Mouse (Mus musculus) testis, postnatal 10 days (tissue): Measurements from ENCODE around the gene Arl2.
"Not testable (repeated sequence)": the region's sequence is repeated elsewhere in the genome, so short reads cannot be mapped to it uniquely, and the experiment has no call there.

Experiments used
- DNase-seq: peaks from one replicate; pipeline ENCODE4 v3.0.0; 2021; ENCODE audit warnings: low spot score

Gene Arl2

DNA sequence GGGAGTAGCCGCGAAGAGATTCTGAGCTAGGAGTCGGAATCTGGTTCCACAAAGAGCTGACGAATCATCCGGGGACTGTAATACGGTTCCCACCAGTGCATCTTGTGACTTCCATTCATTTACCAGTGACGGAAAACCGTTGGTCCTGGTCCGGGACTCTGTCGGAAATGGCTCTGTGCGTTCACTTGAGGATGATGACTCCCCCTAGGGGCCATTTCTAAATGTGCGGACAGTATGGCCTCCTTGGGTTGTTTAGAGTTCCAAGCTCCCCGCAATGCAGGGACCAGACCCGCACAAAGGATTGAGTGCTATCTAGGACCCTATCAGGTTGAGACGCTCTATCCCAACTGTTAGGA, at the start of gene Arl2:
Gene Arl2 (minus strand): TSS at position 155 of the 356 bp plus-strand sequence.
- DNase-seq: peak; percentile 80

DNA sequence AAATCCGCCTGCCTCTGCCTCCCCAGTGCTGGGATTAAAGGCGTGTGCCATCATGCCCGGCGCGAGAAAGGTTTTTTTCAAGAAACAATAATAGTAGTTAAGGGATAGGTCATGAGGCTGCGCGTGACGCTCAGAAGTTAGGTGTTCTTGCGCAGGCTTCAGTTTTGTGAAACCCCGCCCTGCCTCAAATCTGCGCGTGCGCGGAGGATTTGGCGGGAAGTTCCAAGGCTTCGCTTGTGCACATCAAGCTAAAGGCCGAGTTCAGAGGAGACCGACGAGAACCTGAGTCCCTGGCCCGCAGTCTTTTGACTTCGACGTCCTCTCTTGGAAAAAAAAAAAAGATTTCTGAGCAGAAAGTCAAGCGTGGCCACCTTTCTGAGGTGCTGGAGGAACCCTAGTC, 42.8 kb upstream of the Arl2 start, which contains the start of gene Majin:
Gene Majin (plus strand): TSS at position 258 of the 400 bp plus-strand sequence.
- DNase-seq: peak; percentile 61

DNA sequence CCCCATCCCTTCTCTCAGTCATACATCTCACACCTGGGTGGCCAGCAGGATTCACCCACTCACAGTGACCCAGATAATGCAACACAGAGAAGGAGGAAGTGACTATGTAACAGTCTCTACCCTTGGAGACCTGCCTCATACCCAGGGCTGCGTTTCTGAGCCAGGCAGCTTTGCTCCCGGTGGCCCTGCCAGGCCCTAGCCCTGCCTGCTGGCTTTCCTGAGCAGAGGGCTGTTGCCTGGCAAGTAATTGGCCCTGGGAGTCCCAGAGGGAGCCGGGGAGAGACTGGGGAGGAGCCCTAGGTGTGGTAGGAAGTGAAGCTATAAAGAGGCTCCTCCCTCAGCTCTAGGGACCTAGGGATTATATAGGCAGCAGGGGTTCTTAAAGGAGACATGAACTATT, 41.2 kb upstream of the Arl2 start:
- no peak for DNase-seq

DNA sequence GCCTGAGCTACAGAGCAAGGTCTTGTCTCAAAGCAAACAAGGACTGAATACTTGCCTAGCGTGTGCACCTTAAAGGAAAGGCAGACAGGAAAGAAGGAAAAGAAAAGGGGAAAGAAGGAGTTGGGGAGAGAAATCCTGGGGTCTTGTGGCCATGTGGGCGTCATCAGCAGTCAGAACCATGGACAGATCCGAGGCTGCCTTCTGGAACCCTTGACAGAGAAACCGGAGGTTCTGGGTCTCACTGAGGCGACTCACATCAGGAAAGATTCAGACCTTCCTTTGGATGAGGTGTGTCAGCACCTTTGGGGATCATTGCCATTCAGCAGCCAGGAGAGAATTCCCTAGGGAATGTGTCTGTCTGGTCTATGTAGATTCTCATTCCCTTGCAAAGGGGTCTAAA, 40.3 kb upstream of the Arl2 start:
- DNase-seq: no peak

DNA sequence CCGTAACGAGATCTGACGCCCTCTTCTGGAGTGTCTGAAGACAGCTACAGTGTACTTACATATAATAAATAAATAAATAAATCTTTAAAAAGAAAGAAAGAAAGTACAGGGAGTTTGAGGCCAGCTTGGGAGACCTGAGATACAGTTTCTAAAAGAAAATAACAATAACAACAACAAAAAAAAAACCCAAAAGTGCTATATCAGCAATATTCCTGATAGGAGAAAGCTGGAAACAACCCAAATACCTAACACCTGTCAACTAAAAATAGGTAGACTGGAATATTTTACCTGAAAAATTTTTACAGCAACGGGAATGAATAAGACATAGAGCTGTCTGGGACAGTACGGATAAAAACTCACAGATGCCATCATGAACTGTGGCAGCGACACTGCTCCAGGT, 37.4 kb upstream of the Arl2 start:
- no peak for DNase-seq

DNA sequence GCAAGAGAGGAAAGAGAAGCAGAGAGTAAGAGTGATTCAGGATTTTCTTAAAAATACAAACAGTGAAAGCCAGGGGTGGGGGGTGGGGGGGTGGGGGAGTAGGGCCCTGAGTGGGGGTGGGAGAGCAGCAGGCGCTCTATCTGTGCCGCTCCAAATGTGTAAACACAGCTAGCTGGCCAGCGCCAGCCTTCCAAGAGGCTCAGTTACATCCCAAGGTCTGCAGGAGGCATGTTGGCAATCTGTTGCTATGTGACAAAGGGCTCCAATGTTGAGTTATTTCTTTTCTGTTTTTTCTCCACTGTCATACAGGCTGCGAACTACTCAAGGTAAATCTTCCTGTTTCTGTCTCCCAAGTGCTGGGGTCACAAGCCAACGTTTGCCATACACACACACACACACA, 33.4 kb upstream of the Arl2 start:
- DNase-seq: no peak

DNA sequence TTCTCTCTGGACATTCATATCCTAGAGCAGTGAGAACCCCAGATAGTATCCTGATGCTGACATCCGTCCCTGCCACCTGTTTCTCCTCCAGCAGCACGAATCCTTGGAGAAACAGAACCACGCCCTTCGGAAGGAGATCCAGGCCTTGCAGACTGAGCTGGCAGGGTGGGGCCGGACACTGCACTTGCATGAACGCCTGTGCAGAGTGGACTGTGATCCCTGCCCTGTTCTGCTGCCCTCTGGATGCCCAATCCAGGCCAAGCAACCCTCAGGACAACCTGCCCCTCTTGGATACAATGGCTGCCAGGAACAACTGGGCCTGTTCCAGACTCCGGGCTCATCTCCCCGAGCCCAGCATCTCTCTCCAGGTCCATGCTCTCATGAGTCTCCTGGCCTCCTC, 29.9 kb upstream of the Arl2 start:
- no peak for DNase-seq

DNA sequence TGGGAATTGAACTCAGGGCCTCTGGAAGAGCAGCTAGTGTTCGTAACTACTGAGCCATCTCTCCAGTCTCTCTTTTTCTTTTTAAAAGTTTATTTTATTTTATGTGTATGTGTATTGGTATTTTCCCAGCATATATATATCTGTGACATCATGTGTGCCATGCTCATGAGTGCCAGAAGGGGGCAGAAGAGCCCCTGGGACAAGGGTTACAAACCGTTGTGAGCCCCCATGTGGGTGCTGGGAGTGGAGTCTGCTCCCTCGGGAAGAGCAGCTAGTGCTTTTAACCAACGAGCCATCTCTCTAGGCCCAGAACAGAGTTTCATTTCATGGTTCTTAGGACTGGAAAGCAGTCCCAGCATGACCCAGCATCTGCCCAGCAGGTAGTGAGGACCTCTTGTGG, 25.4 kb upstream of the Arl2 start:
- DNase-seq: no peak

DNA sequence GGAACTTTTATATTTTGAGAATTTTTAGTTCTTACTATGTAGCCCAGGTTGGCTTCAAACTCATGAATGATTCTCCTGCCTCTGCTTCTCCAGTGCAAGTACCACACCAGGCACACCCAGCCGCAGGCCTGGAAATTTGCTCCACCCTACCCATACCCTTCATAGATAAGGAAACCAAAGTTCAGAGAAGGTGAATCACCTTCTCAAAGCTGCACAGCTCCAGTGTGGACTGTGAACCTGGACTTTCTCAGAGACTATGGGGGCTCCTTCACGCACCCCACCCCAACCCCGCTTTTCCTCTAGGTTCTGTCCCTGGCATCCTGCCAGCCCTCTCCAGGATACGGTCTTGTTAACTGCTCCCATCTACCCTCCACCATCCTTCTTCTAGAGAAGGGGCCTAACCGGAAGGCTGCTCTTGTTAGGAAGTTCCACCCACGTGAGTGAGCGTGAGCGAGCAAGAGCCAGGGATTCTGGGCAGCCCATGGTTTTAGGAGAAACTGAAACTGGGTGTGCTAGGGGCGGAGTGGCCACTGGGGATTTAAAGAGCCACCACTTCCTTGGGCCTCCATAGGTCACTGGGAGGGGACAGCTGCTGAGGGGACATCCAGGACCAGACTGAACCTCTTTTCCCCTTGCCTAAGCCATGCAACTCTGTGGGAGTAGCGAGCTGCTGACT, 22.7 kb upstream of the Arl2 start:
- DNase-seq: no peak

DNA sequence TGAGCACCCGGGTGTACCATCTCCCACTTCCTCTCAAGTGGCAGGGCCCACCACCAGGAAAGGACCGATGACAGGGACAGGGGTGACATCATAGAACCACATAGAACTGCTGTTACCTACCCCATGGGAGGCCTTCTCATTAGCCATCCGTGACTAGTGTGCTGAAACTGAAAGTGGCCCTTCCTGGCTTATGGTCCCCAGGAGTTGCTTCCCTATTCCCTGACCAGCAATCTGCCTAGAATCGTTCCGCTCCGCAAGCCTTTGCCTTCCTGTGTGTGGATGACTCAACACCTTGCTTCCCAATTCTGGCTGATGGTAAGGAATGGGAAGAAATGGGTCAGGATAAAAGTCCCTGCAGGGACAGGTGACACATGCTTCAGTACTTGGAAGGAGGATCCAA, 15.9 kb upstream of the Arl2 start:
- no peak for DNase-seq

DNA sequence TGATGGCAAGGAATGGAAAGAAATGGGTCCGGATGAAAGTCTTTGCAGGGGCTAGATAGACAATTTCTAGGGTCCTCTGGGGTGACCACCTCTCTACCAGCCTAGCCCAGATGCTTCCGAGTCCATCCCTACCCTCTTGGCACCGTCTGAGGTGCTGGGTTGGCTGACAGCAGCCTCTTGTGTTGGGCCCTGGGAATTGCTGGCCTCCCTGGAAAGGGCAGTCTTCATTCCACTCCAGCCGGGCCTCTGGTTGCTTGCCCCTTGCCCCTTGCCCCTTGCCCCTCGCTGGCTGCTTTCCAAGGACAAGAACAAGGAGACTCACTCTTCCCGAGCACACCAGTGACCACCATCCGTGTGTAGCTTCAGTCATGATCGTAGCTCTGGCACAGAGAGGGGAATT, 15.0 kb upstream of the Arl2 start:
- peak; percentile 63 for DNase-seq

DNA sequence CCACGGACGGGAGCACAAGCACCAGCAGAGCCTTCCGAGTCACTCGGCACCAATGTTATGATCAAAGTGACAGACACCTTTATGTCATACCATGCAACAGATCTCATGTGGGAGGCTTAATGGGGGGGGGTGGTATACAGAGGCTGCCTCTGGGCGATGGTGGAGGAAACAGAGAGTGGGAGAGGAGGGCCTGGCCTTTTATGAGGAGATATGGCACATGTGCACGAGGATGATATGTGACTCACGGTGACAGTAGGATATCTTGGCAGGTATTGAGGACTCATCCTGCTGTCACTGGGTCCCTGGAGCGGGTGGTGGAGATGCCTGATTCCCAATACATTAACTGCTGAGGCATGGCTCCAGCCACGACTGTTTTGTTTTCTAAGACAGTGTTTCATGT, 13.8 kb upstream of the Arl2 start:
- no peak for DNase-seq

DNA sequence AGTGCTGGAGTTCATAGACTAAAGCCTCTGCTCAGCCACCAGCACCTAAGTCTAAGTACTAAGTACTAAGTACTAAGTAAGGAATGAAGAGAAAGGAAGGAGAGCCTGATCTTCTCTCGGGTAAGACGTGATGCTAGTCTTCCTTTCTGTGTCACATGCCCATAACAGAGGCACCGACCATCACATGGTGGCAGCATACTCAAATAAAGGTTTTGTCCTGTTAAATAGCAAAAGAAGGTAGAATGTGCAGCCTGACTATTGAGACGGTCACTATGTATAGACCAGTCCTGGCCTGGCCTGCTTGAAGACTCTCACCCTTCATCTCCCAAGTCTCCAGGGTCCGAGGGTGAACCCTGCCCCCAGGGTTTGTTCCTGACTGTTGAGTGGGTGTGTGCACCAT, 3.5 kb upstream of the Arl2 start:
- no peak for DNase-seq

DNA sequence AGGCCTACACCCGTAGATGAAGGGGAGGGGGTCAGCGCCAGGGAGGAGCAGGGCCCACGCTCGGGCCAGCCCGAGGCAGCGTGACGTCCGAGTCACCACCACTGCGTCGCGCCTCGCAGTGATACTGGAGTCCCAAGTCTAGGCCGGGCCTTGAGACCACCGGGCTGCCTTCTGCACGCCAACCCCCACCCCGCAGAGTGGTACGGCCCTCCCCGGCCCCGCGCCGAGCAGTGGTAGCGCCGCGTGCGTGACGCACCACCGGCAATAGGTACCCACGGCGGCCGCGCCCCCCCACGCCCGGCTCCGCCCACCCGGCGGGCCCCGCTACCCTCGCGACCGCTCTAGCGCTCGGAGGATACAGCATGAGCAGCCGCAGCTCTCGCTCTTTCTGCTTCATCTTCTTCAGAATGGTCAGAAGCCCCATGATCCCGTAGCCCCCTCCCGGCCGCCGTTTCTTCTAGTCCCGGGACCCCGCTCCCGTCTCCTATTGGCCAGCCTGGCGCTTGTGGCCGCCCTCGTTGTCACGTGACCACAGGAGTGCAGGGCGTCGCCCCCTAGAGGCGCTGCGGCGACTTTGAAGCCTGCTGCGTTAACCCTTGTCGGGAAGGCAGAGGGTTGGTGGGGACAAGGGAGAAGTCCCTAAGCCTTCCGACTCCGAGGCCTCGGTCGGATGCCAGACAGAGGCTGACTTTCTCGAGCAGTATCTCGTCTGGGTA, 512 bp downstream of the Arl2 start, which contains the start of gene Batf2:
Gene Batf2 (plus strand): TSS at position 306 of the 716 bp plus-strand sequence.
- DNase-seq: peak; percentile 93

DNA sequence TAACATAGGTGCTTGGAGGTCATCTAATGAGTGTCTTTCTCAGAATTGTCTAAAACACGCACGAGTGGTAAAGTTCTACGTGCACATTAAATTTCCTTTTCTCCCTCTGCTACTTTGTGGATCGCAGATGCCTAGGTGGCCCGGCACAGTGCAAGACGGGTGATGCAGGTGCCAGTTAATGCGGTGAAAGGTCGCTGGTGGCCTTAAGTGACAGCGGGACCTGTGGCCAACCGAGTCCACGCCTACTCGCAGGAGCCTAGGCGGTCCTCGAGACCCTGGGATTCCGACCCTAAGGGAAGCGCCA, 1.0 kb downstream of the Arl2 start:
- DNase-seq: no peak

DNA sequence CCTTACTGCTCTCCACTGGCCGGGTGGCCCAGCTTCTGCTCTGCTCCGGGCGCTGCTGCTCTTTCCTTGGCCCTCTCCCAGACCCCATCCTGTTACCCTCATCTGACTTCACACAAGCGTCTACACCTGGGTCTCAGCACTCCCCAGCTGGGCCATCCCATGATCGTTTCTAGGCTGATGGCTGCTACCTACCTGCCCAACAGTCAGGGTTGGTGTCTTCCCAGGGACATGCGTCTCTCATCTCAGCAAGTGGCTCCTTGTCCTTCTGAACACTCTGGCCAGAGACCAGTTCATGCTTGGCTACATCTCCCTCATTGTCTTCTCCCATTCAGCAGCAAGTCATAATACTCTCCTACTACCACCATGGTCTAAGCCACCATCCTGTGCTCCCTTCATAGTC, 1.6 kb downstream of the Arl2 start:
- no peak for DNase-seq

DNA sequence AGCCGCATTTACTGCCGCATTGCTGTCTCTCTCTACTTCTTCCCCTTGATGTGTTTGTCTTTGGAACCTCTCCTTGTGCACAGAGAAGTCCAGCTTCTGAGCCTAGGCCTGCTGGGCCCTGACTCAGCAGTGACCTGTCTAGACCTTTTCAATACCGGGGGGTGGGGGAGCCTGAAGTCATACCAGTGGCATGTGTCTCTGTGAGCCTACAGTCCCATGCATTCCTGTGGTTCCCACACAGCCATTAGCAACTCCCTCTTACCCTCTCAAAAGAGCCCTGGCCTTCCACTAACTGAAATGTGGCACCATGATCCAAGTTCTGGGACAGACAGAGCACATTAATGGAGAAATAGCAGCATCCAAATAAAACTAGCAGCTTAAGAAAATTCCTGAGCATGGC, 5.0 kb downstream of the Arl2 start:
- no peak for DNase-seq

DNA sequence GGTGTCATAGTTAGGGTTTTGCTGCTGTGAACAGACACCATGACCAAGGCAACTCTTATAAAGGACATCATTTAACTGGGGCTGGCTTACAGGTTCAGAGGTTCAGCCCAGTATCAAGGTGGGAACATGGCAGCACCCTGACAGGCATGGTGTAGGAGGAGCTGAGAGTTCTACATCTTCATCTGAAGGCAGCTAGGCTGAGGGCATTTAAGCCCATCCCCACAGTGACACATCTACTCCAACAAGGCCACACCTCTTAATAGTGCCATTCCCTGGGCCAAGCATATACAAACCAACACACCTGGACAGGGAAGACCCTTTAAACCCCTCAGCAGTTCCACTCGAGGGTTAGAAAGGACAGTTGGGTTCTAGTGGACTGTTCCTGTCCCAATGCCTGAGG, 8.2 kb downstream of the Arl2 start:
- DNase-seq: not testable (repeated sequence)

DNA sequence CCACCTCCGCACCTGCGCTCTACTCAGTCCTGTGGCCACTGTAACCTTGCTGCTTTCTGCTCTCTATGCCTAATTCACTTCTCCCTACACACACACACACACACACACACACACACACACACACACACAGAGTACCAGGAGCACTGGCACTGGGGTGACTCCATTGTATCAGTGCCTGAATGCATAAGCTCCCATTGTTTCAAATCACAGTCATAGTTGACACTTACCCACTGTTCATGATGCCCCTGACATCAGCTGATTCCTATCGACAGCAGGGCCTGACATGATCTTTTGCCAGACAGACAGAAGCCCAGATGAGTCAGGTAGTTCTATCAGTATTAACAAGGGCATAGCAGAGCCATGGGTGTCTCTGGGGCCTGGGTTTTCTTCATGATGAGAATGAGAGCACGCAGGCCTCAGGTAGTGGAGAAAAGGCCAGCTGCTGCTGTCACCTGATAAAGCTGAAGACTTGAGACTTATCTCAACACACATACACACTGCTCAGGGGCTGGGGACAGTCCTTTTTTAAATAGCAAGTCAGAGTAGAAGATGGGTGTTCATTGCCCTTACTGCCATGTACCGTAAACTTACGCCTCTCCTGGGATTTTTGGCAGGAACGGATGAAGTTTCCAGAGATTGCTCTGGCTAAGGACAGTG, 9.0 kb downstream of the Arl2 start:
- DNase-seq: no peak

DNA sequence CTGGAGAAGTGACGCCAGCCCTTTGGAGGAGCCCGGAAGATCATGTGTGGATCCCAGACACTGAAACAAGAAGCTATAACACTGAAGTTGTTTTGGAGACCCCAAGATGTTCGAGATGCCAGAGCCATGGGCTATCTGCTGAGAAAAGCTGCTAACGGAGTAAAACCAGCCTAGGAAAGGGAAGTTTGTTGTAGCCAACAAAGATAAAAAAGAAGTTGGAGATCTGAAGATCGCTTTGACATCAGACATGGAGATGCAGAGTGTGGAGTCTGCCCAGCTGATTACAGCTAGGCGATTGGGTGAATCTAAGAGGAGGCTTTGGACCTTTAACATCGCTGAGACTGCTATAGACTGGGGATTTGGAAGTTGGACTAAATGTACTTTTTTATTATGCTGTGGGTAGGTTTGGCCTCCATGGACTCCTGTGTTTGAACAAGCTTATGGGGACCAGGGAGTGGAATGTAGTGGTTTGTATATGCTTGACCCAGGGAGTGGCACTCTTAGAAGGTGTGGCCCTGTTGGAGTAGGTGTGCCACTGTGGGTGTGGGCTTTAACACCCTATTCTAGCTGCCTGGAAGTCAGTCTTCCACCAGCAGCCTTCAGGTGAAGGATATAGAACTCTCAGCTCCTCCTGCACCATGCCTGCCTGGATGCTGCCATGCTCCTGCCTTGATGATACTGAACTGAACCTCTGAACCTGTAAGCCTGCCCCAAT, 10.8 kb downstream of the Arl2 start:
- DNase-seq: not testable (repeated sequence)

DNA sequence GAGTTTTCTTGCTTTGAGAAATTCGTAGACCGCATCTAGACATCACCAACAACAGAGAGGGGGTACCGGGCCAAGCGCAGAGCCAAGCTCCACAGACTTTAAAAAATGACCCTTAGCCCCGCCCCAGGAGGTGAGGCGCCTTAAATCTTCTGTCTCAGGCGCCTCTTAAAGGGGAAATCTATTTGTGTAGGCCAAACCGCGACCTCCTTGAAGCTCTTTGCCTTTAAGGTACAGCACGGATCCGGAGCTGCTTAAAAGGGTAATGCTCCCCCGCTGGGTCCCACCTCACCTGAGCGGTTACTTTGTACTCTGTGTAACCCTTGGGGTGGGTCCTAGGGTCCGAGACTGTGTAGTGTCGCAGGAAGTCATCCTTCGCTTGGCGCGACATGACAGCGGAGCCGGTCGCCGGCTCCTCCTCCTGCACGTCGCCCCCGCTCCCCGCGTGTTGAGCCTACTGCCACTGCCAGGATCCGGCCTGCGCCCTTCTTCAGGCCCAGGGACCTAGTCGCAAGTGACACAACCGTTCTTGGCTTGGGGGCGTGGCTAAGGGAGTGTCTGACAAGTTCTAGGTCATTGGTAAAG, 13.5 kb downstream of the Arl2 start, which contains the start of gene Snx15:
Gene Snx15 (minus strand): TSS at position 545 of the 582 bp plus-strand sequence.
- peak; percentile 95 for DNase-seq
